Mouse (Mus musculus) c-Kit-negative CD71-positive TER-119-positive erythroid progenitor cells, embryonic 14.5 days (primary cell): ENCODE measurements around the gene 1600015I10Rik.
"Not testable (repeated sequence)": the region's sequence is repeated elsewhere in the genome, so short reads cannot be mapped to it uniquely, and the experiment has no call there.

ENCODE experiments used
- DNase-seq: peaks from one replicate; pipeline ENCODE4 v3.0.0-alpha.2; 2013; ENCODE audit warnings: low read depth, low spot score

1600015I10Rik gene

GRCm38 (mm10) chr6:48966696-48967095 is 37.0 kb downstream of the 1600015I10Rik start:
- DNase-seq, result not testable (repeated sequence)

- DNase-seq, result no peak
Measured at GRCm38 (mm10) chr6:48967868-48968267, 38.2 kb downstream of the 1600015I10Rik start.

- no peak for DNase-seq
Measured at GRCm38 (mm10) chr6:48974663-48975062, 45.0 kb downstream of the 1600015I10Rik start, which contains the start of gene Doxl2. Gene Doxl2 (plus strand): TSS chr6:48974963.

- DNase-seq, result no peak
Measured at GRCm38 (mm10) chr6:48979616-48980015, 49.9 kb downstream of the 1600015I10Rik start.

GRCm38 (mm10) chr6:48982305-48982704 is 52.6 kb downstream of the 1600015I10Rik start:
- DNase-seq, result no peak
